Mouse (Mus musculus) heart, adult 18-20 months (tissue): ENCODE measurements around the gene D430042O09Rik. TPM values are rescaled to one million over a fixed set of nuclear protein-coding genes. Genes with fewer than 3 reads are reported as not detected.

Experiments
- DNase-seq, 2 experiments: peaks; one replicate each; pipeline ENCODE4 v3.0.0; 2021 to 2022; ENCODE audit warnings: mixed read lengths in 1 of 2
- total RNA-seq, 2 experiments: library from RNA; stranded (reverse); gene quantifications; 2 replicates each; pipeline ENCODE4 v1.2.3; 2021

D430042O09Rik gene
- total RNA-seq, 2 experiments from 2014 or later, result 7.9 to 11.9 TPM

DNA sequence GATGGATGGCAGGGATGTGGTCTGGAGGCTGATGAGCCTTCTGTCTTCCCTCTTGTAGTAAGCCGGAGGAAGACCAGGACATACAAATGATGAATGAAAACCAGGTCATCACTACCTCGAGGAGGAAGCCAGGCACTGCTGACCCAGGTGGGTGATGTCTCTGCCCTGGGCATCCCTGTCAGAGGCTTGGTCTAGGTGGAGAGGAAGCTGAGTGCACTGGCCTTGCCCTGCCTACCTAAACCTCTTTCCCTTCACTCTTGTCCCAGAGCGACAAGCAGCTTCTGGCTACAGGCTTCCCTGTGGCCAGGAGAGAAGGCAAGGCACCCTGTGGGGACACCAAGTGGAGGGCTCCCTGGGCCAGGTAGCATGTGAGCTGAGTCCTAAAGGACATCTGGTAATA lies 165.2 kb downstream of the D430042O09Rik start:
- DNase-seq, result no peak

DNA sequence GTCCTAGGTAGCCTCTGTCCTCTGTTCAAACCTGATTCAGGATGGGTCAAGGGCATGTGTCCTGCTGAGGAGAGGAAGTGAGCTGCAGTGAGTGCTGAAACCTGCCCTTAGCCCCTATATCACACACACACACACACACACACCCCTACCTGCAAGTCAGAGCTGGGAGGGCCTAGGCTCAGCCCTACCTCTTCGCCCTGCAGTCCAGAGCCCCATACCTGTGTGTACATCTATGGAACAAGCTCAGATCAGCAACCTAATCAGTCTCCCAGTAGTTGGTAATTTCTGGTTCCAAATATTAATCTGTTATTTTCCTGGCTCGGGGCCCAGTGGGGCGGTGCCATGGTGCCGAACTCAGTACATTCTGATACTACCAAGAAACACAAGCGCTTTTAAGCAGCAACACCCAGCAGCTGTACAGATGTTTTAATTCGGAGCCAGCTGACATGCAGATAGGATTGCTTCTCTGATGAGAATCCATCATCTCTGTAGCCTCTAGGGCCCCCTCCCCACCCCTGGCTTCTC lies 166.3 kb downstream of the D430042O09Rik start:
- DNase-seq, result no peak

DNA sequence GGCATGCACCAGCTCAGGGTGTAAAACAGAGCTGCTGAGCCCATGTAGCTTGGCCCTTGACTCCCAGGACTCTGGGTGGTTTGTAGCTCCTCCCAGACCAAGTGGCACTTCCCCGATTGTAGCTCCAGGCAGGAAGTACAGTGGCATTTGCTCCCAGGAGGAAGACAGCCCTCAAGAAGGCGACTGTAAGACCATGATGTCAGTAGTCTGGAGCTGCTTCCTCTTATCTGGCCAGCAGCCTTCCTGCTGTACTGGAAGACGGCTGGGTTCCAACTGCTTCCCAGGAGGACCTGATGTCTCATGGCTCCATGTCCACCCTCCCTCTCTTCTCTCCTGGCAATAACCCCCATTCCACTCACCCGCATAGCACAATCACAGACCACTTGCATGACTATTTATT lies 170.4 kb downstream of the D430042O09Rik start:
- peak; percentile 39 to 58 for DNase-seq

DNA sequence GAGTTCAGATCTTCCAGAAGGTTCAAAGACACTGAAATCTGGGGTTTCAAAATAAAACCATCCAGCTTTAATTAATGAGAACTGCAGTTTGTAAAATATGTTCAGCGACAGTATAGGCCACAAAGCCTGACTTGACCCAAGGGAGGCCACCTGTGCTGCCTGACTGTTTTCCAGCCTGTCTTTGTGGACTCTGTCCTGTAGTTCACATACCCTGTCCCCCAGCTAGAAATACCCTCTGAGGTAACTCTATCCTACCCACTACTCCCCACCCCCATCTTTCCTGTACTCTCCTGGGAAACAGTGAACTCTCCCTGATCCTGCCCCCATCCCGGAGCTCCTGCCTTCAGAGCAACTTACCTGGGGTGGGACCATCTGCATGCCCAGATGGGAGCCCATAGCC lies 175.5 kb downstream of the D430042O09Rik start:
- DNase-seq, result no peak

DNA sequence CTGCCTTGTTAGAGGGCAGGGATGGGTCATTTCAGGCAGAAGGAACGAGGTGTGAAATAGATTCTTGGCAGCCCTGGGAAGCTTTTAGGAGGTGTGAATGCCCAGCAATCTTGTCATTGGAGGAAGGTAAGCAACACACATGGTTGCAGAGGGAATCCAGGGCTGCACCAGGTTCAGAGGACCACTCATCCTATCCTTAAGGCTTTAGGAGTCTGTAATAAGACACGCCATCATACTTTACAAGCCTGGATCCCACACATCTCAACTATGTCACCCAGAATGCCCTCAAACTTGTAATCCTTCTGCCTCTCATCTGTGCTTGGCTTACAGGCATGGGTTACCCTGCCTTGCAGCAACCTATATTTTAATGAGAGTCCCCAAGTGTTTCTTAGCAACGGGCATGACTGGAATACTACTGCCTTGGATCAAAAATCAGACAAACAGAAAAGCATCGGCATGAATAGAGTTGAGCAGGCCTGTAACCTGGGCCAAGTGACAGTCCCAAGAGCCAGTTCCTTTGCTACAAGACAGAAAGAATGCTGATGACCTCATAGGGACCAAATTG lies 178.5 kb downstream of the D430042O09Rik start:
- DNase-seq, result no peak

DNA sequence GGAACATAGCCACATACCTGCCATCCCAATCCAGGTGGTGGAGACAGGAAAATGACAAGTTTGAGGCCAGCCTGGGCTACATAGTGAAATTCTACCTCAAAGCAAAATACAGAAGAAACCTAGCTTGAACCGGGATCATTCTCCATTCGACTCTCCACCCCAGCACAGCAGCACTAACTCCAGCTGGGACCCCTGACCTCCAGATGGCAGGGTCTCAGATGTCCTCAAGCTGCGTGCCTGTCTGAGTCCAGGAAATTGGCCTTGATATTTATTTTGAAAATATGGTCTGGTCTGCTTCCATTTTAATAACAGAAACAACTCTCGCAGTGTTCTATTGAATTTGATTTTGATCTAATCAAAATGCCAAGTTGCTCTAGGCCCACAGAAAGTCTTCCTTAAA lies 179.4 kb downstream of the D430042O09Rik start:
- peak in 1 of 2 experiments; percentile 17 for DNase-seq

DNA sequence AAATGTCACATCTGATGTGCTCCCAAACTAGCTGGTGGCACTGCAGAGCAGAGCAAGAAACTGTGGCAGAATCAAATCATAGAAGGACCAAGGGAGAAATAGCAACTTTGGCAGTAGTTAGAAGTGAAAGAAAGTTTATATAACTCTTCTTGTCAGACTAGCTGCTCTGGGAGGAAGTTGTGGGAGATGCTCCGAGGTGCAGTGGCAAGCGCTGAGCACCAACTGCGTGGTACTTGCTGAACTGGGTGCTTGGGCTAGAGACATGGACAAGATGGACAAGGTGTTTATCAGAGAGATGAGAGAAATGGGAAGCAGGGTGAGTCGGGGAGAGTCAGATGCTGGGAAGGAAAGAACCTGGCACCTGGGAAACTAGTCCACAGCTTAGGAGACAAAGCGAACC lies 180.1 kb downstream of the D430042O09Rik start:
- DNase-seq, result no peak

DNA sequence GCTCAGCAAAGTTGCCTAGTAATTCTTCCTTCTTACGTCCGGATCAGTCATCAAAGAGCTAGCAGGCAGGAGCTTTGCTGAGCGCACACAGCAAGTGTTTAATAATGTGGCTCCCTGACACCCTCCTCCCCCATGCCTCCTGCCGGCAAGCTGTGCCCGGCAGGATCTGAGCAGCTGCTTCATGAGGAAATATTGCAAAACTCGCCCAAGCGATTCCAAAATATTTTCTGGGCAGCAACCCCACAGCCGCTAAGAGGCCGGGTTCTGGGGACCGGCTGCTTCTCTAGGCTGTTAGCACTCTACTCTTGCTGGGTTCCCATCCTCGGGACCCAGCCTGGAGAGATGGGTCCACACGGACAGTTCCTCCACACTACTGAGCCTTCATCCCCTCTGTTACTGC lies 180.7 kb downstream of the D430042O09Rik start:
- DNase-seq, result peak; percentile 51 to 73

DNA sequence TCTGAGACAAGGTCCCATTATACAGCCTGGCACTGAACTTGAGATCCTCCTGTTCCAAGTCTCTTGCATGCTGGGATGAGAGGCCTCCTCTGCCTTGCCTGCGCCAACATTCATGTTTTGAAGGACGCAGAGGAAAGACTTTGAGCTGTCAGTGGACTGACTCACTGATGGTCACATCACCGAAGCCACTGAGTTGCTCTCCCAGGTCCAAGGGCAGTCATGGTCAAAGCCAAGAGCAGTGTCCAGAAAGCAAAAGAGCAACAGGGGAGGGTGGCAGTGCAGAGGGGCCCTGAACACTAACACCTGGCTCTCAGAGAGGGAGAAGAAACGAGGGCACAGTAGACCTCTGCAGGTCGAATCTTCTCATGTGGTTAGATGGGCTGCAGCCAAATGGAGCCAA lies 185.9 kb downstream of the D430042O09Rik start:
- DNase-seq, result no peak

DNA sequence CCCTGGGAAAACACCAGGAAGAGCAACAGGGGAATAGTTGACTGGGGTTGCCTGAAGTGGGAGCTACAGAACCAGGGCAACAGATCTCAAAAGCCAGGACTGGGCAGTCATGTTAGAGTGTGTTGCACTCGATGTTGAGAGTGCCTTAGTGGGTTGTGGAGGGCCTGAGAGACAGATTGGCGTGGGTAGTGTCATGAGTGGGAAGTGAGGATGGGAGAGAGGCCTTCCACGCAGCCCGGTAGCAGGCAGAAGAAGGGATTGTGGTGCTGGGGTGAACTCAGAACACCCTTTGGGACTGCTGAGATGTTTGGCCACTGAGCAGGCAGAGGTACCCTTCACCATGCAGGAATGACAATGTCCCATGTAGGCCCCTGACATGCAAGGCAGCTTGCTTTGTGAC lies 189.4 kb downstream of the D430042O09Rik start:
- no peak for DNase-seq

DNA sequence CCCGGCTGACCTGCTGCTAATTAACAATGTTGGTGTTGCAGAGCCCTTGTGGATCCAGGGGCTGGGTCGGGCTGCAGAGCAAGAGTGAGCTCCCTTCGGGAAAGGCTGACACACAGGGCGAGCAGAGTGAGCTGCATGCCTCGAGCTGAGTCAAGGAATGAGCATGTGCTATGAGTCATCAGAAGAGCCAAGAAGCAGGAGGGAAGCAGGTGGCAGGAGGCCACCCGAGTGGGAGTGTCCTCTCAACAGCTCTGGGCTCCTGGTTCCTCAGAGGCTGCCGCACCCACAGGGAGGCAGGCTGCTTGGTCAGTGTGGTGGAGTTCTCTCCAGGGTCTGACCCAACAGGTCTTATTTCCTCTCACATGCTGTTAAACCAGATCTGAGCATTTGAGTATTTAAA lies 191.3 kb downstream of the D430042O09Rik start:
- DNase-seq, result peak; percentile 47 to 76

DNA sequence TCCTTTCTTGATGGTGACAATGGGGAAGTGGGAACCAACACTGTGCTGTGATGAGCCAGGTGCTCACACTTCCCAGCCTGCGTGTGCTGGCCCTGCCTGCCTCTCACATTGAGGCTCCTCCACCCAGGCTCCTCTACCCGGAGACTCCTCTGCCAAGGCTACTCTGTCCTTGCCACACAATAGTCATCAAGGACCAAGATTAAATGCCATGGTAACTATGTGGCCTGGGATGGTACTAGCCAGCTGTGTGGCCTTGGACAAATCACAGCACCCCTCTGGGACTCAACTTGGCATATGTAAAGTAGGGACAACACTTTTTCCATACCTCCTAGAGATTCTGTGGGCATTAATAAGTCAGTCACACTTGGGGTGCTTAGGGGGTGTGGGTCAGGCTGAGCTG lies 192.2 kb downstream of the D430042O09Rik start:
- no peak for DNase-seq

DNA sequence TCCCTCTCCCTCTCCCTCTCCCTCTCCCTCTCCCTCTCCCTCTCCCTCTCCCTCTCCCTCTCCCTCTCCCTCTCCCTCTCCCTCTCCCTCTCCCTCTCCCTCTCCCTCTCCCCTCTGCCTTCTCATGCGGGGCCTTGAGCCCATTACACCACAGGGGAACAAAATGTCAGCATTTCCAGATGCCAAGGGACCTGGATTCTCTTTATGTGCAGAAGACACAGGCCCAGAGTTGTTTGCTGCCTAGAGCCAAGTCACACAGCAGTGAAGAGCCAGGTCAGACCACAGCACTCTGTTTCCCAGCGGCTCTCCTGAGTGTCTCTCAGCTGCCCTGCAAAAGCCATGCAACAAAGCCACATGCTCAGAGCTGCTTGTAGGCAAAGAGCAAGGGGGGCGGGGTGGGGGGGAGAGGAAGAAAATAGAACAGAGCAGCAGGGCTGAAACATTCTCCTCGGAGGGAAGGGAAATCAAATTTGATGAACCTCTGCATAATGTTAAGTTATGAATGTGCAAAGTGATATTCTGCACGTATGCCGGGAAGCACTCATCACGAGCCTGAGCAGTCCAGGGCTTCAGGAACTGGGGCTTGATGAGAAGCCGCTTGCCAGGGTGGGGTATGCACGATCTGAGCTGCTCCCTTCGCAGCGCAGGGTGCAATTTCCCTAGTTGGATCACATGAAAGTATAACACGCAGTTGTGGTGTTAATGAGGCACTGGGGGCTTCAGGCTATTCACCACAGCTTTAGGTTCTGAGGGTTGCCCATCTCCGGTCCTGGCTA lies 192.9 kb downstream of the D430042O09Rik start:
- DNase-seq, result no peak

DNA sequence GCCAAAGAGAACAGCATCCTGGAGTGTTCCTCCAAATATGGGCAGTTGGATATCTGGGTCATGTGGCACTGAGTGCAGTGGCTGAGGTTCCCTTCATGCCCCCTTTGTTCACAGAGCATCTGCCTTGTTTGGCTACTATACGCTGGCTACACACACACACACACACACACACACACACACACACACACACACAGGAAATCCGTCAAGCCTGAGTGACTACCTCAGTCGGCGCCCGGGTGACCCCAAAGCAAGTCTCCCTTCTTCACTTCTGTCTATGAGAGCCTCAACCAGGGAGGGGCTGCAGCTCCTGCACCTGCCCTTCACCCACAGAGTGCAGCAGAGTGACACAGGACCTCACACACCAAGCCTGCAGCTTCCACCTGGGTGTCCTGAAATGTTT lies 213.1 kb downstream of the D430042O09Rik start:
- no peak for DNase-seq

DNA sequence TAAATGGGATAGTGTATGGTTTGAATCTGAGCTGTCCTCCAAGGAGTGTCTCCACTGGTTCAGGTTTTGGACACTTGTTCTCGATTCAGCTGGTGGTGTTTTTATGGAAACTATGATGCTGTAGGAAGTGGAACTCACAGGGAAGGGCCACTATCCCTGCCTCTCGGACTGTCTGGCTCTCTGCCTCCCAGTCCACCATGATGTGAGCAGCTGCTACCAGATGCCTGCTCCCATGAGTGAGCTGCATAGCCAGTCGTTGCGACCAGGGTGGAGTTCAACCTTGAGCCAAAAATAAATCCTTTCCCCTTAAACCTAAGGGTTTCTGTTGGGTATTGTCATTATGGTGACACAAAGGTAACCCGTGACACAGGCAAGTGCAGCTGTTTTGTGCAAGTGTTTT lies 216.4 kb downstream of the D430042O09Rik start:
- DNase-seq, result no peak

Other genes with a start within 250 kb of the D430042O09Rik start
- 10 to 100 TPM; 32.3 to 35.1 TPM for gene Nsmce1, start 216.3 kb upstream of the D430042O09Rik start, total RNA-seq
- gene Il4ra, start 155.8 kb upstream of the D430042O09Rik start, total RNA-seq, result 10 to 100 TPM; 17.0 to 23.6 TPM
- 1 to 10 TPM in 1 of 2 experiments, under 1 TPM in 1; 0.47 to 2.9 TPM for gene Il21r, start 104.5 kb upstream of the D430042O09Rik start, total RNA-seq
- 10 to 100 TPM; 48.1 to 57.9 TPM for gene Gtf3c1, start 108 bp upstream of the D430042O09Rik start, total RNA-seq